ENCODE assay signal across 18 mouse cellular contexts in the genomic region with DNA sequence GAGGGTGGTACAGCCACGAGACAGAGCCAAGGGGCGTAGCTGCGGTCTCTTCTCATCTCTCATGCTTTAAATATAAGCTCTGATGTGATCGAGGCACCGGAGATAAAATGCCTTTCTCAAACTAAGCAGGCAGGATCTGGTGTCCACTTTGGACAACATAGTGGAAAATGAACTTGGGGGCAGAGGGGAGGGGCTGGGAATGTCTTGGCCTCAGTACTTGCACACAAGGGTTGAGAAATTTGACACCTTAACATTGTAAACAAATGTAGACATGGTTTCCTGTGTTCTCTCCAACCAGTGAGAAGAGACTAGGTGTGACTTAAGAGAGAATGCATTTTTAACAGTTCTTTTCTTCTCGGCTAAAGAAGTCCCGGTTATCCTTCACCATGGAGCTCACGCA. TPM values are rescaled to one million over a fixed set of nuclear protein-coding genes. Genes with fewer than 3 reads are reported as not detected.
DNase-seq lines count a peak whose midpoint lies in the region; ATAC-seq lines count a peak whose summit lies in the region.
"Had no signal": no experiment of that assay in that cellular context is flagged by ENCODE, and none has a peak within 500 bp of the region (broad histone marks: within the 10 kb centered on the region; RNA-seq: fewer than 3 reads in every experiment).

No protein-coding gene starts in this region.

- peak; percentile 52; the same call in 1 of the 2 replicates for ATAC-seq in kidney, embryonic 14.5 days (ENCODE audit: low FRiP score, low TSS enrichment)
- no peak for ATAC-seq in limb, embryonic 12.5 days (ENCODE audit: insufficient number of reproducible peaks, insufficient read depth, low FRiP score, low TSS enrichment, low read depth)
- ATAC-seq: inflammation-experienced regulatory T-cells, adult 6 months had no signal

- no peaks in the 10 kb centered on the region for H3K27me3 ChIP-seq in kidney, embryonic 14.5 days (ENCODE audit: control insufficient read depth, insufficient read depth, low read length)
- H3K27me3 ChIP-seq in limb, embryonic 12.5 days: no peaks in the 10 kb centered on the region; the same call in 1 of the 2 replicates

- no peak overlapping the region for H3K9ac ChIP-seq in kidney, embryonic 14.5 days (ENCODE audit: low read depth, low read length)
- no peak overlapping the region for H3K9ac ChIP-seq in limb, embryonic 12.5 days (replicated peaks)
- H3K9ac ChIP-seq: liver, embryonic 15.5 days had no signal

- WGBS in kidney, embryonic 14.5 days: 29% methylated on average over 8 of the region's 8 CpGs
- 58% methylated on average over 8 of the region's 8 CpGs for WGBS in limb, embryonic 12.5 days

- peak overlapping the region; percentile 7; the same call in 1 of the 2 replicates for H3K27ac ChIP-seq in kidney, embryonic 14.5 days (ENCODE audit: low read depth, low read length)
- peak overlapping the region; percentile 45 for H3K27ac ChIP-seq in limb, embryonic 12.5 days
- H3K27ac ChIP-seq: hindbrain, embryonic 10.5 days; layer of hippocampus, adult 2 months; liver, embryonic 15.5 days had no signal

- H3K9me3 ChIP-seq in kidney, embryonic 14.5 days (ENCODE audit: control insufficient read depth, low read length): no peaks in the 10 kb centered on the region
- no peaks in the 10 kb centered on the region for H3K9me3 ChIP-seq in limb, embryonic 12.5 days
- H3K9me3 ChIP-seq: hindbrain, embryonic 10.5 days; liver, embryonic 15.5 days had no signal

- peaks cover 5% of the 10 kb centered on the region for H3K4me1 ChIP-seq in kidney, embryonic 14.5 days (ENCODE audit: control insufficient read depth, insufficient read depth, low read length)
- peaks cover 16% of the 10 kb centered on the region for H3K4me1 ChIP-seq in limb, embryonic 12.5 days (replicated peaks)
- H3K4me1 ChIP-seq: liver, embryonic 15.5 days had no signal

- no peaks in the 10 kb centered on the region for H3K36me3 ChIP-seq in kidney, embryonic 14.5 days (ENCODE audit: control insufficient read depth, insufficient read depth, low read length)
- H3K36me3 ChIP-seq in limb, embryonic 12.5 days: no peaks in the 10 kb centered on the region
- H3K36me3 ChIP-seq: hindbrain, embryonic 10.5 days; liver, embryonic 15.5 days had no signal

- peak overlapping the region; percentile 8 for H3K4me2 ChIP-seq in kidney, embryonic 14.5 days (replicated peaks; ENCODE audit: low read depth, low read length)
- H3K4me2 ChIP-seq in limb, embryonic 12.5 days: no peak overlapping the region
- H3K4me2 ChIP-seq: liver, embryonic 15.5 days had no signal

- no peak overlapping the region for H3K4me3 ChIP-seq in kidney, embryonic 14.5 days (ENCODE audit: low read length)
- H3K4me3 ChIP-seq in limb, embryonic 12.5 days (replicated peaks): no peak overlapping the region
- H3K4me3 ChIP-seq: hindbrain, embryonic 10.5 days; layer of hippocampus, adult 2 months; liver, embryonic 15.5 days; megakaryocyte, embryonic 14.5 days had no signal

- peak; percentile 87 for DNase-seq in heart, adult 11 months
- no peak for DNase-seq in heart, adult 8-10 months (ENCODE audit: low spot score)
- no peak for DNase-seq in kidney, adult 11 months
- DNase-seq in NIH3T3 (ENCODE audit: low read depth): peak; percentile 66
- no peak for DNase-seq in testis, postnatal 10 days (ENCODE audit: low spot score)
- DNase-seq in right cerebral cortex, postnatal 14 days: no peak
- DNase-seq: adrenal gland, adult 8-10 months; cerebellum, adult 2 months had no signal

RNA-seq across cellular contexts. Expression of gene Ppp2ca, which starts 9.2 kb away (rescaled TPM):
- 10 to 100 TPM; 53.3 to 55.1 (median 54.5) TPM for total RNA-seq in heart, adult 8-10 months (2022)
- 83.4 and 110 TPM in 2 replicates for polyA plus RNA-seq in kidney, embryonic 14.5 days (2014; fragmentation: Nextera tagmentation; extraction: Ambion mirVana)
- 107 and 108 TPM in 2 replicates for polyA plus RNA-seq in limb, embryonic 12.5 days (2016; fragmentation: Nextera tagmentation; extraction: Ambion mirVana)

RNA-seq across cellular contexts. Expression of gene Olfr1373, which starts 56.0 kb away (rescaled TPM):
- total RNA-seq in heart, adult 8-10 months (2022): not detected
- polyA plus RNA-seq in kidney, embryonic 14.5 days (2014; fragmentation: Nextera tagmentation; extraction: Ambion mirVana): not detected in 2 replicates
- not detected in 2 replicates for polyA plus RNA-seq in limb, embryonic 12.5 days (2016; fragmentation: Nextera tagmentation; extraction: Ambion mirVana)
- total RNA-seq: adrenal gland, adult 8-10 months; layer of hippocampus, adult 2 months; left cerebral cortex, postnatal 14 days had no signal
- polyA plus RNA-seq: cerebellum, adult 2 months; forebrain, embryonic 11.5 days; hindbrain, embryonic 10.5 days; inflammation-experienced regulatory T-cells, adult 6 months; liver, embryonic 15.5 days; neural tube, embryonic 14.5 days had no signal

Comparison
In these comparisons a context has a peak if more than half of its experiments do, and no peak if none do; other contexts are left out.
1. DNase-seq: peak in heart, adult 11 months (single experiment) and NIH3T3 (single experiment); none in heart, adult 8-10 months (single experiment), kidney, adult 11 months (single experiment), testis, postnatal 10 days (single experiment) and right cerebral cortex, postnatal 14 days (single experiment).